Mouse (Mus musculus): ENCODE measurements around the gene Tmx4. TPM values are rescaled to one million over a fixed set of nuclear protein-coding genes. Genes with fewer than 3 reads are reported as not detected.

Tmx4 gene
- total and polyA plus RNA-seq, 3 experiments: 8.3 to 9.5 TPM; not detected in 1

- Histone ChIP-seq H3K9ac (ENCODE audit: control insufficient read depth, low read depth, low read length, poor library complexity, severe bottlenecking) (no peak overlapping the region), H3K27me3 (ENCODE audit: control insufficient read depth in 1 of 2, insufficient read depth in 2 of 2, low read length in 2 of 2) (no peaks in the 10 kb centered on the region), H3K27ac (ENCODE audit: control insufficient read depth, low read depth, low read length) (no peak overlapping the region), H3K4me3 (ENCODE audit: control insufficient read depth in 1 of 2, insufficient read depth in 1 of 2, low read depth in 2 of 2, low read length in 2 of 2) (peak overlapping the region; percentile 12 to 15), H3K79me2 (ENCODE audit: control insufficient read depth, insufficient read depth, low read length, poor library complexity) (peaks cover 5% of the 10 kb centered on the region; the same call in 1 of the 2 replicates), H3K36me3 (ENCODE audit: control insufficient read depth in 1 of 2, insufficient read depth in 2 of 2, low read length in 2 of 2) (peaks cover 0 to 19% of the 10 kb centered on the region in 2 experiments; a peak in 3 of 4 replicates), H3K9me3 (replicated peaks; ENCODE audit: insufficient read depth, low read length) (no peaks in the 10 kb centered on the region), H3K4me1 (ENCODE audit: control insufficient read depth in 1 of 2, insufficient read depth in 2 of 2, low read length in 2 of 2) (peaks cover 6 to 15% of the 10 kb centered on the region in 2 experiments)
- TF ChIP-seq USF2 (IDR thresholded peaks at IDR 0.05; ENCODE audit: borderline replicate concordance in 1 of 2, insufficient read depth in 1 of 2, low read depth in 1 of 2, low read length in 2 of 2) (no peak), JUND (IDR thresholded peaks at IDR 0.05; ENCODE audit: low read depth, low read length) (no peak), UBTF (IDR thresholded peaks at IDR 0.05; ENCODE audit: borderline replicate concordance, insufficient read depth, low read depth, low read length) (no peak), TAL1 (IDR thresholded peaks at IDR 0.05; ENCODE audit: low read length) (no peak), MYB (IDR thresholded peaks at IDR 0.05; ENCODE audit: low read depth, low read length) (no peak), CHD1 (IDR thresholded peaks at IDR 0.05; ENCODE audit: low read depth, low read length) (no peak), SIN3A (IDR thresholded peaks at IDR 0.05; ENCODE audit: low read length) (no peak), MEF2A (IDR thresholded peaks at IDR 0.05; ENCODE audit: extremely low read depth, insufficient replicate concordance, low read depth, low read length, poor library complexity, severe bottlenecking) (no peak), ETS1 (IDR thresholded peaks at IDR 0.05; ENCODE audit: low read depth, low read length) (no peak), RCOR1 (IDR thresholded peaks at IDR 0.05; ENCODE audit: low read depth, low read length) (no peak), KAT2A (conservative IDR thresholded peaks at IDR 0.05; ENCODE audit: low read depth, low read length) (no peak), SMC3 (IDR thresholded peaks at IDR 0.05; ENCODE audit: low read depth, low read length) (no peak), ZC3H11A (IDR thresholded peaks at IDR 0.05; ENCODE audit: low read depth, low read length) (no peak), MYC (IDR thresholded peaks at IDR 0.05; ENCODE audit: low read depth, low read length) (no peak), NRF1 (IDR thresholded peaks at IDR 0.05; ENCODE audit: insufficient read depth, low read depth, low read length, poor library complexity, severe bottlenecking) (no peak)
- DNase-seq (ENCODE audit: low read depth, low spot score): no peak
These were observed 462 bp upstream of the Tmx4 start for GRCm38 (mm10) chr2:134644301-134644912.

- Histone ChIP-seq H3K36me3 (ENCODE audit: control insufficient read depth in 1 of 2, insufficient read depth in 2 of 2, low read length in 2 of 2) (peaks cover 3 to 19% of the 10 kb centered on the region in 2 experiments), H3K27me3 (ENCODE audit: control insufficient read depth in 1 of 2, insufficient read depth in 2 of 2, low read length in 2 of 2) (no peaks in the 10 kb centered on the region), H3K4me1 (ENCODE audit: control insufficient read depth in 1 of 2, insufficient read depth in 2 of 2, low read length in 2 of 2) (peaks cover 6 to 15% of the 10 kb centered on the region in 2 experiments), H3K9me3 (replicated peaks; ENCODE audit: insufficient read depth, low read length) (no peaks in the 10 kb centered on the region), H3K9ac (ENCODE audit: control insufficient read depth, low read depth, low read length, poor library complexity, severe bottlenecking) (no peak overlapping the region), H3K27ac (ENCODE audit: control insufficient read depth, low read depth, low read length) (peak overlapping the region; percentile 23; the same call in 1 of the 2 replicates), H3K4me3 (ENCODE audit: control insufficient read depth in 1 of 2, insufficient read depth in 1 of 2, low read depth in 2 of 2, low read length in 2 of 2) (peak overlapping the region in 1 of 2 experiments; percentile 96; a peak in 2 of 4 replicates), H3K79me2 (ENCODE audit: control insufficient read depth, insufficient read depth, low read length, poor library complexity) (peaks cover 5% of the 10 kb centered on the region; the same call in 1 of the 2 replicates)
- TF ChIP-seq SMC3 (IDR thresholded peaks at IDR 0.05; ENCODE audit: low read depth, low read length) (no peak), CHD1 (IDR thresholded peaks at IDR 0.05; ENCODE audit: low read depth, low read length) (no peak), MAZ (IDR thresholded peaks at IDR 0.05; ENCODE audit: low read depth, low read length) (no peak), UBTF (IDR thresholded peaks at IDR 0.05; ENCODE audit: borderline replicate concordance, insufficient read depth, low read depth, low read length) (no peak), TBP (IDR thresholded peaks at IDR 0.05; ENCODE audit: low read depth, low read length) (no peak), KAT2A (conservative IDR thresholded peaks at IDR 0.05; ENCODE audit: low read depth, low read length) (no peak), NRF1 (IDR thresholded peaks at IDR 0.05; ENCODE audit: insufficient read depth, low read depth, low read length, poor library complexity, severe bottlenecking) (no peak), USF1 (IDR thresholded peaks at IDR 0.05; ENCODE audit: low read depth, low read length) (no peak), MYC (IDR thresholded peaks at IDR 0.05; ENCODE audit: low read depth, low read length) (no peak), GATA1 (IDR thresholded peaks at IDR 0.05; ENCODE audit: low read depth, low read length) (no peak), POLR2A (IDR thresholded peaks at IDR 0.05; ENCODE audit: control insufficient read depth in 1 of 2, insufficient read depth in 1 of 2, low read depth in 1 of 2, low read length in 2 of 2, poor library complexity in 1 of 2) (no peak), POLR2AphosphoS5 (IDR thresholded peaks at IDR 0.05; ENCODE audit: borderline replicate concordance, low read depth, low read length) (no peak)
- DNase-seq (ENCODE audit: low read depth, low spot score): peak; percentile 25
These were observed 1.6 kb downstream of the Tmx4 start for GRCm38 (mm10) chr2:134642377-134642776.

Data from MEL (cell line).